Mouse (Mus musculus): ENCODE results near the gene Rps29.

DNA sequence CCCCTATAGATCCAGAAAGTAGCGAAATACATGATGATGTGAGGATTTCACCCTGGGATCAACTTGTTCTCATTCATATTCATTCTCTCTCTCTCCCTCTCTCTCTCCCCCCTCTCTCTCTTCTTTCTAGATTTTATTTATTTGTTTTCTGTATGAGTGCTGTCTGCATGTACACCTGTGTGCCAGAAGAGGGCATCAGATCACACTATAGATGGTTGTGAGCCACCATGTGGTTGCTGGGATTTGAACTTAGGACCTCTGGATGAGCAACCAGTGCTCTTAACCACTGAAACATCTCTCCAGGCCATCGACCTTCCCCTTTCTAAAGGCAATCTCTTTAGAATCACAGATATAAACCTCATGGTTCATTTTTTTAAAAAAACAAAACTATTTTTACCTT is 49.5 kb upstream of the Rps29 start:
- TF ChIP-seq CTCF (IDR thresholded peaks at IDR 0.05; ENCODE audit: low read depth, low read length) (no peak), POLR2A (IDR thresholded peaks at IDR 0.05; ENCODE audit: extremely low read depth, insufficient read depth, low read length) (no peak)

All from liver, adult 2 months (tissue).